Mouse (Mus musculus) megakaryocyte, embryonic 14.5 days (primary cell): ENCODE results near the gene Cald1.

ENCODE experiments used
- FLI1 ChIP-seq: IDR thresholded peaks from 2 replicates; pipeline ENCODE4 v1.6.1; 2012; ENCODE audit warnings: low read length, inconsistent platforms, mixed read lengths
- GATA1 ChIP-seq: IDR thresholded peaks from 3 replicates; pipeline ENCODE4 v1.6.1; 2012; ENCODE audit warnings: mixed read lengths, low read length, inconsistent platforms, borderline replicate concordance

- TF ChIP-seq GATA1 (no peak), FLI1 (no peak)
Measured at GRCm38 (mm10) chr6:34662626-34663025, 64.3 kb downstream of the Cald1 start.
